Mouse (Mus musculus) layer of hippocampus, postnatal 10 days (tissue): ENCODE data around the gene Pde1a. TPM values are rescaled to one million over a fixed set of nuclear protein-coding genes. Genes with fewer than 3 reads are reported as not detected.
A peak's percentile ranks its signal among the peaks of the same experiment; 100 is the strongest.

Source experiments
- DNase-seq, 2 experiments: peaks; one replicate each; pipeline ENCODE4 v3.0.0; 2021; ENCODE audit warnings: low spot score in 2 of 2
- long read RNA-seq: library from polyadenylated mRNA; stranded (forward); transcript quantifications from one replicate; pipeline ENCODE4 v2.0.0, GENCODE M21; 2023
- total RNA-seq, 2 experiments: library from RNA; stranded (reverse); gene quantifications; 2 replicates each; pipeline ENCODE4 v1.2.3; 2021

The Pde1a gene
- 100 to 1,000 TPM; 128 to 147 TPM for total RNA-seq
- long read RNA-seq, partial matches to known transcripts: 56 of 64 reads
- long read RNA-seq, other reads (novel, unspliced or antisense): 8 of 64 reads

GRCm38 (mm10) chr2:80128861-80129698 is at the start of gene Pde1a:
Gene Pde1a, minus strand, starts transcription at chr2:80129458.
- DNase-seq: peak; percentile 46 to 51

- DNase-seq: no peak
Measured at GRCm38 (mm10) chr2:80178608-80179280, 49.5 kb upstream of the Pde1a start.

GRCm38 (mm10) chr2:80178154-80178553 is 48.9 kb upstream of the Pde1a start:
- DNase-seq: no peak

GRCm38 (mm10) chr2:80168103-80168502 is 38.8 kb upstream of the Pde1a start:
- no peak for DNase-seq

GRCm38 (mm10) chr2:80158784-80159183 is 29.5 kb upstream of the Pde1a start:
- no peak for DNase-seq

- DNase-seq: no peak
Measured at GRCm38 (mm10) chr2:80158196-80158595, 28.9 kb upstream of the Pde1a start.

GRCm38 (mm10) chr2:80150019-80150418 is 20.8 kb upstream of the Pde1a start:
- DNase-seq: no peak

GRCm38 (mm10) chr2:80149332-80149731 is 20.1 kb upstream of the Pde1a start:
- DNase-seq: no peak

GRCm38 (mm10) chr2:80135076-80135475 is 5.8 kb upstream of the Pde1a start:
- DNase-seq: no peak

- DNase-seq: no peak
Measured at GRCm38 (mm10) chr2:80132677-80133076, 3.4 kb upstream of the Pde1a start.

GRCm38 (mm10) chr2:80126663-80127062 is 2.6 kb downstream of the Pde1a start:
- DNase-seq: no peak

GRCm38 (mm10) chr2:80086891-80087290 is 42.4 kb downstream of the Pde1a start:
- DNase-seq: no peak

- no peak for DNase-seq
Measured at GRCm38 (mm10) chr2:80080090-80080821, 49.0 kb downstream of the Pde1a start.

GRCm38 (mm10) chr2:80079618-80080017 is 49.6 kb downstream of the Pde1a start:
- DNase-seq: no peak

- peak in 1 of 2 experiments; percentile 19 for DNase-seq
Measured at GRCm38 (mm10) chr2:80076323-80076722, 52.9 kb downstream of the Pde1a start.

GRCm38 (mm10) chr2:80074531-80074930 is 54.7 kb downstream of the Pde1a start:
- DNase-seq: no peak

GRCm38 (mm10) chr2:80074046-80074445 is 55.2 kb downstream of the Pde1a start:
- no peak for DNase-seq

- no peak for DNase-seq
Measured at GRCm38 (mm10) chr2:80073426-80073825, 55.8 kb downstream of the Pde1a start.

GRCm38 (mm10) chr2:80069745-80070144 is 59.5 kb downstream of the Pde1a start:
- no peak for DNase-seq

GRCm38 (mm10) chr2:80066449-80066848 is 62.8 kb downstream of the Pde1a start:
- no peak for DNase-seq

GRCm38 (mm10) chr2:80056062-80056461 is 73.2 kb downstream of the Pde1a start:
- DNase-seq: no peak

- DNase-seq: no peak
Measured at GRCm38 (mm10) chr2:80054042-80054441, 75.2 kb downstream of the Pde1a start.
